Mouse (Mus musculus): ENCODE measurements around the gene Rnh1.

Gene Rnh1

GRCm38 (mm10) chr7:141119487-141119886 is 53.2 kb downstream of the Rnh1 start:
- DNase-seq (ENCODE audit: inconsistent age in 2 of 2, low spot score in 1 of 2): no peak

DNA sequence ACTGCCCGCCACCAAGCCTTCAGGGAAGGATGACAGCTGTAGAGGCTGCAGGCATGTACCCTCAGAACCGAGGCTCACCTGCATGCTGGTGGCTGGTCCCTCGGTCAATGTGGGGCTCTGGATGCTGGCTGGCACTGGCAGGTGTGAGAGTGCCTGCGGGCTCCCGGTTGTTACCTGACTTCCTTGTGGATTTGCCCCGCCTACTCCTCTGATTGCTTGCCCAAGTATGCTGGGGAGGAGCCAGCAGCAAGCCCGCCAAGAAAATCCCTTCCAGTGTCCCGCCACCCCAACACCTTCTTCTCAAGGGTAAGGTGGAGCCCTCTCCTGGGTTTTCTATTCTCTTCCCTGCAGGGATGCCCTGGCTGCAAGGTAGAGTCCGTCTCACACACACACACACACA is 55.0 kb downstream of the Rnh1 start, which contains the start of gene Ano9:
Gene Ano9, minus strand, starts transcription at position 171 of the 400 bp plus-strand sequence.
- DNase-seq (ENCODE audit: inconsistent age in 2 of 2, low spot score in 1 of 2): no peak

- DNase-seq (ENCODE audit: inconsistent age in 2 of 2, low spot score in 1 of 2): no peak
Measured at GRCm38 (mm10) chr7:141115874-141116273, 56.8 kb downstream of the Rnh1 start.

All from adrenal gland, adult (tissue).